Comparison of ENCODE assay signal across 15 mouse cellular contexts in the genomic region with DNA sequence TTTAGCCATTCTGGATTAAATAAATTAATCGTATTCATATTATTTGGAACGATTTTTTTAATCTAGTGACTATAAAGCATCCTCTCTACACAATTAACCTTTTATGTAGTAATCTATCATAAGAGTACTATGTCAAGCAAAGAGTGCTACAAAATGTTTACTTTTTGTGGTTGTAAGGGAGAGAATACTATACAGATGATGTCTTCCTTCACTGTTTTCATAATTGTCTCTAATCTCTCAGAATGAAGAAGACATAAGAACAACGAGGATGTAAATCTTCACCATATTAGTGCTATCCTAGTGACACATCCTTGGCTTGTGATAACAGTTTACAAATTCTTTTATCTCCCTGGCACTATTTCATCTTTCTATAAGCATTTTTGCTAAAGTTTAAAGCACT.
"Had no signal": no experiment of that assay in that cellular context is flagged by ENCODE, and none has a peak within 500 bp of the region (broad histone marks: within the 10 kb centered on the region; RNA-seq: fewer than 3 reads in every experiment).

No protein-coding gene starts in this region.

- H3K4me2 ChIP-seq: neural tube, embryonic 15.5 days; stomach, embryonic 15.5 days had no signal

- H3K4me1 ChIP-seq: neural tube, embryonic 15.5 days; stomach, embryonic 15.5 days had no signal

- H3K4me3 ChIP-seq: neural tube, embryonic 15.5 days; stomach, embryonic 15.5 days had no signal

- H3K9me3 ChIP-seq: neural tube, embryonic 15.5 days; stomach, embryonic 15.5 days had no signal

- H3K9ac ChIP-seq: neural tube, embryonic 15.5 days; stomach, embryonic 15.5 days had no signal

- DNase-seq: retina, postnatal 1 day; right cerebral cortex, adult 18-20 months; right cerebral cortex, postnatal 14 days; right cerebral cortex, postnatal 25 days; right cerebral cortex, postnatal 4 days; spleen, adult 18-20 months; thymus, adult 18-20 months; thymus, adult 2 months; thymus, postnatal 14 days; thymus, postnatal 25 days; thymus, postnatal 36 days; thymus, postnatal 4 days had no signal

- H3K27me3 ChIP-seq: neural tube, embryonic 15.5 days; stomach, embryonic 15.5 days had no signal

- H3K27ac ChIP-seq: neural tube, embryonic 15.5 days; stomach, embryonic 15.5 days; stomach, postnatal 0 days had no signal

- H3K36me3 ChIP-seq: neural tube, embryonic 15.5 days; stomach, embryonic 15.5 days had no signal
